Mouse (Mus musculus) ES-Bruce4 (cell line): Measurements from ENCODE around the gene Whrn. TPM values are rescaled to one million over a fixed set of nuclear protein-coding genes. Genes with fewer than 3 reads are reported as not detected.

Experiments
- H3K27ac ChIP-seq: 2 replicates; pipeline ENCODE4 v1.5.1; 2012; ENCODE audit warnings: low read length, inconsistent platforms; ENCODE audit not compliant: insufficient read depth
- H3K27me3 ChIP-seq: 2 replicates; pipeline ENCODE4 v1.6.1; 2012; ENCODE audit warnings: mild to moderate bottlenecking, low read length, inconsistent platforms; ENCODE audit not compliant: control insufficient read depth, poor library complexity, insufficient read depth, severe bottlenecking
- H3K36me3 ChIP-seq: 2 replicates; pipeline ENCODE4 v1.6.1; 2012; ENCODE audit warnings: inconsistent platforms, mild to moderate bottlenecking, low read length, moderate library complexity; ENCODE audit not compliant: control insufficient read depth, poor library complexity, insufficient read depth, severe bottlenecking
- H3K4me1 ChIP-seq: one replicate; pipeline ENCODE4 v1.8.1; 2011; ENCODE audit warnings: low read length; ENCODE audit not compliant: control insufficient read depth, insufficient read depth
- H3K4me3 ChIP-seq: 2 replicates; pipeline ENCODE4 v1.5.1; 2011; ENCODE audit warnings: low read depth, mild to moderate bottlenecking, low read length
- H3K9ac ChIP-seq: 2 replicates; pipeline ENCODE4 v1.6.1; 2012; ENCODE audit warnings: low read depth, mild to moderate bottlenecking, inconsistent platforms; ENCODE audit not compliant: poor library complexity, severe bottlenecking
- H3K9me3 ChIP-seq: replicated peaks from 2 replicates; pipeline ENCODE4 v1.6.1; 2012; ENCODE audit warnings: mild to moderate bottlenecking, low read length, inconsistent platforms; ENCODE audit not compliant: control insufficient read depth, poor library complexity, insufficient read depth, severe bottlenecking
- CTCF ChIP-seq: IDR thresholded peaks from one replicate; pipeline ENCODE4 v1.8.1; 2011; ENCODE audit warnings: low read depth, low read length
- EP300 ChIP-seq: IDR thresholded peaks from 2 replicates; pipeline ENCODE4 v1.6.1; 2011; ENCODE audit warnings: low read depth, low read length; ENCODE audit not compliant: insufficient read depth
- POLR2A ChIP-seq: IDR thresholded peaks from one replicate; pipeline ENCODE4 v1.8.1; 2011; ENCODE audit warnings: low read length; ENCODE audit not compliant: insufficient read depth
- polyA plus RNA-seq: library from polyadenylated mRNA; stranded (reverse); fragments of >200 nt; gene quantifications from 2 replicates; pipeline ENCODE4 v1.2.4, GENCODE M21; 2011; ENCODE audit warnings: low read depth; ENCODE audit not compliant: missing spikeins, insufficient read depth, insufficient read length

Gene Whrn
- polyA plus RNA-seq, 1 experiment, result 33.5 TPM

- Histone ChIP-seq H3K27ac (no peak overlapping the region), H3K36me3 (no peaks in the 10 kb centered on the region), H3K9ac (no peak overlapping the region), H3K4me1 (no peaks in the 10 kb centered on the region), H3K27me3 (no peaks in the 10 kb centered on the region), H3K9me3 (no peaks in the 10 kb centered on the region), H3K4me3 (peak overlapping the region; percentile 51)
- TF ChIP-seq EP300 (no peak), CTCF (no peak)
Observed at GRCm38 (mm10) chr4:63411222-63411621, 84.6 kb downstream of the Whrn start.

- Histone ChIP-seq H3K9me3 (no peaks in the 10 kb centered on the region), H3K36me3 (no peaks in the 10 kb centered on the region), H3K27me3 (no peaks in the 10 kb centered on the region), H3K27ac (no peak overlapping the region), H3K9ac (peak overlapping the region; percentile 31; the same call in 1 of the 2 replicates), H3K4me1 (no peaks in the 10 kb centered on the region), H3K4me3 (peak overlapping the region; percentile 86)
- TF ChIP-seq CTCF (no peak), POLR2A (no peak), EP300 (no peak)
Observed at GRCm38 (mm10) chr4:63410583-63410934, 85.2 kb downstream of the Whrn start.

GRCm38 (mm10) chr4:63409908-63410582 lies 85.7 kb downstream of the Whrn start:
- Histone ChIP-seq H3K27me3 (no peaks in the 10 kb centered on the region), H3K36me3 (no peaks in the 10 kb centered on the region), H3K4me1 (no peaks in the 10 kb centered on the region), H3K9ac (peak overlapping the region; percentile 31; the same call in 1 of the 2 replicates), H3K27ac (no peak overlapping the region), H3K4me3 (peak overlapping the region; percentile 86), H3K9me3 (no peaks in the 10 kb centered on the region)
- TF ChIP-seq CTCF (no peak), POLR2A (no peak), EP300 (no peak)

- TF ChIP-seq POLR2A, result no peak
- no peak for TF ChIP-seq CTCF
- no peak for TF ChIP-seq EP300
- H3K27me3 ChIP-seq, result no peaks in the 10 kb centered on the region
- peak overlapping the region; percentile 86 for H3K4me3 ChIP-seq
- H3K9ac ChIP-seq, result no peak overlapping the region
- H3K9me3 ChIP-seq, result no peaks in the 10 kb centered on the region
- no peak overlapping the region for H3K27ac ChIP-seq
- H3K36me3 ChIP-seq, result no peaks in the 10 kb centered on the region
- no peaks in the 10 kb centered on the region for H3K4me1 ChIP-seq
Observed at GRCm38 (mm10) chr4:63409317-63409907, 86.4 kb downstream of the Whrn start.

GRCm38 (mm10) chr4:63408649-63409048 lies 87.1 kb downstream of the Whrn start:
- Histone ChIP-seq H3K4me3 (no peak overlapping the region), H3K9me3 (no peaks in the 10 kb centered on the region), H3K27me3 (no peaks in the 10 kb centered on the region), H3K4me1 (no peaks in the 10 kb centered on the region), H3K36me3 (no peaks in the 10 kb centered on the region), H3K27ac (no peak overlapping the region), H3K9ac (no peak overlapping the region)
- TF ChIP-seq CTCF (peak; percentile 51), EP300 (no peak), POLR2A (no peak)

GRCm38 (mm10) chr4:63408247-63408646 lies 87.5 kb downstream of the Whrn start:
- H3K4me1 ChIP-seq, result no peaks in the 10 kb centered on the region
- TF ChIP-seq POLR2A, result no peak
- no peak for TF ChIP-seq EP300
- no peak for TF ChIP-seq CTCF
- H3K4me3 ChIP-seq, result no peak overlapping the region
- H3K27ac ChIP-seq, result no peak overlapping the region
- no peak overlapping the region for H3K9ac ChIP-seq
- no peaks in the 10 kb centered on the region for H3K36me3 ChIP-seq
- H3K27me3 ChIP-seq, result no peaks in the 10 kb centered on the region
- no peaks in the 10 kb centered on the region for H3K9me3 ChIP-seq
